Comparison of ENCODE assay signal across 21 mouse cellular contexts in genomic region chr17:73699881-73700280, GRCm38 (mm10). TPM values are rescaled to one million over a fixed set of nuclear protein-coding genes. Genes with fewer than 3 reads are reported as not detected.
A peak's percentile ranks its signal among the peaks of the same experiment; 100 is the strongest.
DNase-seq lines count a peak whose midpoint lies in the region; ATAC-seq lines count a peak whose summit lies in the region.
"Had no signal": no experiment of that assay in that cellular context is flagged by ENCODE, and none has a peak within 500 bp of the region (broad histone marks: within the 10 kb centered on the region; RNA-seq: fewer than 3 reads in every experiment).

No protein-coding gene starts in this region.

- peak; percentile 50 for ATAC-seq in neural tube, embryonic 11.5 days (ENCODE audit: insufficient read depth, low FRiP score, low TSS enrichment)
- ATAC-seq in neural tube, embryonic 12.5 days (ENCODE audit: low FRiP score, low read depth) = peak; percentile 67
- ATAC-seq: CD4-positive, CD25-positive, alpha-beta regulatory T cell, adult 4 months; liver, postnatal 0 days had no signal

- no peak overlapping the region for H3K4me2 ChIP-seq in neural tube, embryonic 11.5 days (ENCODE audit: low read depth)
- H3K4me2 ChIP-seq in neural tube, embryonic 12.5 days (replicated peaks) = no peak overlapping the region
- H3K4me2 ChIP-seq: heart, embryonic 12.5 days; stomach, embryonic 15.5 days had no signal

- H3K27me3 ChIP-seq in neural tube, embryonic 11.5 days (ENCODE audit: control insufficient read depth, insufficient read depth, low read length) = no peaks in the 10 kb centered on the region
- no peaks in the 10 kb centered on the region for H3K27me3 ChIP-seq in neural tube, embryonic 12.5 days (replicated peaks)
- H3K27me3 ChIP-seq: heart, embryonic 12.5 days; stomach, embryonic 15.5 days had no signal

- H3K27ac ChIP-seq in neural tube, embryonic 11.5 days (ENCODE audit: low read depth, low read length) = no peak overlapping the region
- no peak overlapping the region for H3K27ac ChIP-seq in neural tube, embryonic 12.5 days
- H3K27ac ChIP-seq: stomach, embryonic 15.5 days had no signal

- no peaks in the 10 kb centered on the region for H3K4me1 ChIP-seq in neural tube, embryonic 11.5 days (ENCODE audit: control insufficient read depth, insufficient read depth, low read length)
- peaks cover 21% of the 10 kb centered on the region for H3K4me1 ChIP-seq in neural tube, embryonic 12.5 days
- H3K4me1 ChIP-seq: stomach, embryonic 15.5 days had no signal

- no peak overlapping the region for H3K4me3 ChIP-seq in neural tube, embryonic 11.5 days (ENCODE audit: low read depth, low read length)
- no peak overlapping the region for H3K4me3 ChIP-seq in neural tube, embryonic 12.5 days
- H3K4me3 ChIP-seq: erythroblast, embryonic 14.5 days; heart, embryonic 12.5 days; stomach, embryonic 15.5 days had no signal

- peak; percentile 5 for DNase-seq in embryo, embryonic 10.5 days (ENCODE audit: low spot score)
- DNase-seq in embryo, embryonic 9.5 days (ENCODE audit: extremely low spot score) = no peak
- DNase-seq in neural tube, embryonic 11.5 days (ENCODE audit: low spot score) = no peak
- no peak for DNase-seq in neural tube, embryonic 10.5 days (ENCODE audit: extremely low spot score, low spot score)
- no peak for DNase-seq in lung, adult 18-20 months
- DNase-seq in right cerebral cortex, postnatal 36 days (ENCODE audit: low spot score in 2 of 2) = no peak
- DNase-seq in cerebellum, postnatal 4 days (ENCODE audit: low spot score in 2 of 2) = no peak
- DNase-seq: cerebellum, adult 11 months; cerebellum, postnatal 25 days; kidney, postnatal 4 days; liver; liver, postnatal 0 days; right cerebral cortex, adult 18-20 months; spleen, adult 18-20 months; thymus, adult 2 months had no signal

- H3K9me3 ChIP-seq in neural tube, embryonic 11.5 days (ENCODE audit: control insufficient read depth, low read length) = no peaks in the 10 kb centered on the region
- H3K9me3 ChIP-seq in neural tube, embryonic 12.5 days = no peaks in the 10 kb centered on the region
- H3K9me3 ChIP-seq: heart, embryonic 12.5 days; stomach, embryonic 15.5 days had no signal

- H3K36me3 ChIP-seq in neural tube, embryonic 11.5 days (ENCODE audit: control insufficient read depth, insufficient read depth, low read length) = no peaks in the 10 kb centered on the region
- H3K36me3 ChIP-seq in neural tube, embryonic 12.5 days = no peaks in the 10 kb centered on the region
- H3K36me3 ChIP-seq: G1E; heart, embryonic 12.5 days; stomach, embryonic 15.5 days had no signal

- no peak overlapping the region for H3K9ac ChIP-seq in neural tube, embryonic 11.5 days (ENCODE audit: low read length)
- no peak overlapping the region for H3K9ac ChIP-seq in neural tube, embryonic 12.5 days
- H3K9ac ChIP-seq: heart, embryonic 12.5 days; liver, postnatal 0 days; stomach, embryonic 15.5 days had no signal

- 49% methylated on average over 6 of the region's 6 CpGs for WGBS in neural tube, embryonic 11.5 days
- WGBS in neural tube, embryonic 12.5 days = 37% methylated on average over 6 of the region's 6 CpGs

RNA-seq across cellular contexts. Expression of gene Galnt14, which starts 10.4 kb away (rescaled TPM):
- 9.5 TPM in 2 replicates for polyA plus RNA-seq in neural tube, embryonic 11.5 days (2014; fragmentation: Nextera tagmentation; extraction: Ambion mirVana)
- 12.9 and 14.5 TPM in 2 replicates for polyA plus RNA-seq in neural tube, embryonic 12.5 days (2016; fragmentation: Nextera tagmentation; extraction: Ambion mirVana)
- polyA plus RNA-seq: erythroblast, embryonic 14.5 days; G1E had no signal
